7 mouse cellular contexts compared by ENCODE assay signal in genomic region chr16:78375222-78375621, GRCm38 (mm10). TPM values are rescaled to one million over a fixed set of nuclear protein-coding genes. Genes with fewer than 3 reads are reported as not detected.
DNase-seq lines count a peak whose midpoint lies in the region; ATAC-seq and TF ChIP-seq lines count a peak whose summit lies in the region.

No protein-coding gene starts in this region.

- H3K4me2 ChIP-seq in embryonic facial prominence, embryonic 14.5 days (ENCODE audit: low read depth, low read length), result peak overlapping the region; percentile 59
- peak overlapping the region; percentile 78 for H3K4me2 ChIP-seq in hindbrain, postnatal 0 days (ENCODE audit: low read depth, low read length)
- peak overlapping the region; percentile 86 for H3K4me2 ChIP-seq in stomach, embryonic 15.5 days

- H3K9me3 ChIP-seq in E14TG2a.4 (ENCODE audit: low read length), result no peaks in the 10 kb centered on the region
- H3K9me3 ChIP-seq in embryonic facial prominence, embryonic 14.5 days (ENCODE audit: control insufficient read depth, low read length), result no peaks in the 10 kb centered on the region
- H3K9me3 ChIP-seq in hindbrain, postnatal 0 days (ENCODE audit: low read length), result no peaks in the 10 kb centered on the region
- no peaks in the 10 kb centered on the region for H3K9me3 ChIP-seq in stomach, embryonic 15.5 days

- TF ChIP-seq CTCF in E14TG2a.4 (conservative IDR thresholded peaks at IDR 0.05; ENCODE audit: low read length), result no peak
- 0 out of 2 replicates have a peak, but pooled peaks have one; percentile 5 for TF ChIP-seq CTCF in hindbrain, postnatal 0 days (IDR thresholded peaks at IDR 0.05; ENCODE audit: low read depth)

- 38% methylated on average over 10 of the region's 10 CpGs for WGBS in embryonic facial prominence, embryonic 14.5 days
- WGBS in hindbrain, postnatal 0 days, result 50% methylated on average over 10 of the region's 10 CpGs
- WGBS in stomach, embryonic 15.5 days, result 38% methylated on average over 10 of the region's 10 CpGs

- H3K36me3 ChIP-seq in E14TG2a.4 (ENCODE audit: insufficient read depth, low read length), result peaks cover 26% of the 10 kb centered on the region
- peaks cover 19% of the 10 kb centered on the region for H3K36me3 ChIP-seq in embryonic facial prominence, embryonic 14.5 days (ENCODE audit: control insufficient read depth, insufficient read depth, low read length)
- H3K36me3 ChIP-seq in hindbrain, postnatal 0 days (ENCODE audit: insufficient read depth, low read length), result no peaks in the 10 kb centered on the region
- peaks cover 6% of the 10 kb centered on the region; the same call in 1 of the 2 replicates for H3K36me3 ChIP-seq in stomach, embryonic 15.5 days

- peaks cover 31% of the 10 kb centered on the region for H3K4me1 ChIP-seq in E14TG2a.4 (replicated peaks; ENCODE audit: low read depth, low read length)
- peaks cover 14% of the 10 kb centered on the region for H3K4me1 ChIP-seq in embryonic facial prominence, embryonic 14.5 days (ENCODE audit: control insufficient read depth, insufficient read depth, low read length)
- H3K4me1 ChIP-seq in hindbrain, postnatal 0 days (ENCODE audit: insufficient read depth, low read length), result 0 out of 2 replicates have a peak, but pooled peaks cover 3% of the 10 kb centered on the region
- 0 out of 2 replicates have a peak, but pooled peaks cover 8% of the 10 kb centered on the region for H3K4me1 ChIP-seq in stomach, embryonic 15.5 days

- H3K4me3 ChIP-seq in E14TG2a.4 (replicated peaks; ENCODE audit: low read length), result peak overlapping the region; percentile 91
- peak overlapping the region; percentile 90 for H3K4me3 ChIP-seq in embryonic facial prominence, embryonic 14.5 days (ENCODE audit: low read depth, low read length)
- H3K4me3 ChIP-seq in hindbrain, postnatal 0 days (ENCODE audit: low read length), result peak overlapping the region; percentile 88
- peak overlapping the region; percentile 94 for H3K4me3 ChIP-seq in stomach, embryonic 15.5 days (replicated peaks)

- no peak for ATAC-seq in embryonic facial prominence, embryonic 14.5 days (ENCODE audit: low read depth)
- no peak for ATAC-seq in hindbrain, postnatal 0 days
- peak; percentile 29 for ATAC-seq in megakaryocyte progenitor cell, adult 5-6 weeks (replicated peaks; ENCODE audit: poor library complexity)
- ATAC-seq in stomach, embryonic 15.5 days (ENCODE audit: insufficient read depth, low FRiP score, low read depth), result no peak

- peaks cover 14% of the 10 kb centered on the region for H3K27me3 ChIP-seq in E14TG2a.4 (ENCODE audit: insufficient read depth, low read length)
- H3K27me3 ChIP-seq in embryonic facial prominence, embryonic 14.5 days (replicated peaks; ENCODE audit: control insufficient read depth, insufficient read depth, low read length), result no peaks in the 10 kb centered on the region
- no peaks in the 10 kb centered on the region for H3K27me3 ChIP-seq in hindbrain, postnatal 0 days (ENCODE audit: insufficient read depth, low read length)
- H3K27me3 ChIP-seq in stomach, embryonic 15.5 days (replicated peaks), result no peaks in the 10 kb centered on the region

- peak overlapping the region; percentile 98 for H3K9ac ChIP-seq in embryonic facial prominence, embryonic 14.5 days (ENCODE audit: low read depth, low read length)
- H3K9ac ChIP-seq in hindbrain, postnatal 0 days (replicated peaks; ENCODE audit: low read length), result no peak overlapping the region; the same call in 1 of the 2 replicates
- no peak overlapping the region for H3K9ac ChIP-seq in stomach, embryonic 15.5 days

- peak overlapping the region; percentile 80; the same call in 1 of the 2 replicates for H3K27ac ChIP-seq in embryonic facial prominence, embryonic 14.5 days (replicated peaks; ENCODE audit: low read depth, low read length)
- no peak overlapping the region for H3K27ac ChIP-seq in hindbrain, postnatal 0 days
- no peak overlapping the region for H3K27ac ChIP-seq in stomach, embryonic 15.5 days

- peak; percentile 67 for DNase-seq in CD4-positive helper T cell, adult 2 months (ENCODE audit: low read depth, low spot score)
- DNase-seq in embryonic facial prominence, embryonic 14.5 days (ENCODE audit: low spot score), result peak; percentile 37
- peak; percentile 23 for DNase-seq in hindbrain, postnatal 0 days (ENCODE audit: low spot score)
- no peak for DNase-seq in layer of hippocampus, adult 9-11 months

RNA-seq across cellular contexts. Expression of gene Btg3, which starts 1.8 kb away (rescaled TPM):
- 54.7 and 70.6 TPM in 2 replicates for polyA plus RNA-seq in embryonic facial prominence, embryonic 14.5 days (2014; fragmentation: Nextera tagmentation; extraction: Ambion mirVana)
- 7.9 and 8.1 TPM in 2 replicates for total RNA-seq in hindbrain, postnatal 0 days (2014; rRNA removed)
- polyA plus RNA-seq in hindbrain, postnatal 0 days (2015; fragmentation: Nextera tagmentation; extraction: Ambion mirVana), result 23.2 and 26.7 TPM in 2 replicates
- 45.4 and 46.2 TPM in 2 replicates for total RNA-seq in megakaryocyte progenitor cell, adult 5-6 weeks (2015)
- total RNA-seq in megakaryocyte progenitor cell, adult 5-6 weeks (2017), result 9.0 and 12.7 TPM in 2 replicates
- 47.4 and 52.0 TPM in 2 replicates for polyA plus RNA-seq in stomach, embryonic 15.5 days (2015; fragmentation: Nextera tagmentation; extraction: Ambion mirVana)
